Mouse (Mus musculus) limb, embryonic 15.5 days (tissue): ENCODE measurements around the gene Spaca6. TPM values are rescaled to one million over a fixed set of nuclear protein-coding genes. Genes with fewer than 3 reads are reported as not detected.

ENCODE experiments used
- ATAC-seq: fragments of 200-750 bp; cut with Nextera tagmentation; 2 replicates; pipeline ENCODE4 v1.8.0; 2017; ENCODE audit warnings: low read depth, moderate TSS enrichment; ENCODE audit not compliant: insufficient number of reproducible peaks, low FRiP score, low TSS enrichment
- H3K27ac ChIP-seq: fragments of 300-500 bp; sonication (generic); 2 replicates; pipeline ENCODE4 v1.5.1; 2015; ENCODE audit warnings: moderate library complexity, mild to moderate bottlenecking, inconsistent platforms
- H3K27me3 ChIP-seq: fragments of 300-500 bp; sonication (generic); 2 replicates; pipeline ENCODE4 v1.6.1; 2015; ENCODE audit warnings: inconsistent platforms
- H3K36me3 ChIP-seq: fragments of 300-500 bp; sonication (generic); 2 replicates; pipeline ENCODE4 v1.6.1; 2015; ENCODE audit warnings: inconsistent platforms
- H3K4me1 ChIP-seq: fragments of 300-500 bp; sonication (generic); 2 replicates; pipeline ENCODE4 v1.6.1; 2015; ENCODE audit warnings: inconsistent platforms
- H3K4me2 ChIP-seq: fragments of 300-500 bp; sonication (generic); 2 replicates; pipeline ENCODE4 v1.6.1; 2015; ENCODE audit warnings: mild to moderate bottlenecking, inconsistent platforms
- H3K4me3 ChIP-seq: fragments of 300-500 bp; sonication (generic); 2 replicates; pipeline ENCODE4 v1.5.1; 2015; ENCODE audit warnings: mild to moderate bottlenecking, inconsistent platforms
- H3K9ac ChIP-seq: fragments of 300-500 bp; sonication (generic); 2 replicates; pipeline ENCODE4 v1.6.1; 2015; ENCODE audit warnings: inconsistent platforms
- H3K9me3 ChIP-seq: fragments of 300-500 bp; sonication (generic); 2 replicates; pipeline ENCODE4 v1.6.1; 2016; ENCODE audit warnings: inconsistent platforms
- WGBS: fragments of 180-500 bp; shearing (Covaris S2); methylation state at CpG from one replicate; pipeline ENCODE4 v1.1.7; 2015; 5-methylcytosine and 5-hydroxymethylcytosine counted together
- polyA plus RNA-seq: library from polyadenylated mRNA; unstranded; fragments of >200 nt; fragmentation: Nextera tagmentation; extraction: Ambion mirVana; gene quantifications from 2 replicates; pipeline ENCODE4 v1.2.1, GENCODE M21; 2015

Gene Spaca6
- polyA plus RNA-seq, 1 experiment from 2014 or later, result 36.6 TPM

DNA sequence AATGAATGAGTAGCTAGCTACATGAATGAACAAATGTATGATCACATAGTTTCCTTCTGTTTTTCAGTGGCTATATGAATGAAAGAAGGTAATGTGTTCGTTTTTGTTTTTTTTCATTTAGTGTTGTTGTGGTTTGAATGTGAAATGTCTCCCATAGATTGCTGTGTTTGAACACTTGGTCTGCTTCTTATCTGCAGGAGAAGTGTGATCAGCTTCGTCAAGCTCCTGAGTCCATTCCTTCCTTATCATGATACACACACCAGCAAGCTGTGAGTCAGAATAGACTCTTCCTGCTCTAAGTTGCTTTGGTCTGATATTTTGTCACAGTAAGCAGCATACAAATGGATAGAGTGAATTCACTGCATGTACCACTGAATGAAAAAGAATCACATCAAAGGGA is 22.0 kb downstream of the Spaca6 start:
- WGBS, result 92% methylated on average over 2 of the region's 2 CpGs
- Histone ChIP-seq H3K27ac (no peak overlapping the region), H3K9me3 (no peaks in the 10 kb centered on the region), H3K27me3 (peaks cover 8% of the 10 kb centered on the region; the same call in 1 of the 2 replicates), H3K4me3 (no peak overlapping the region), H3K36me3 (no peaks in the 10 kb centered on the region; the same call in 1 of the 2 replicates), H3K4me1 (no peaks in the 10 kb centered on the region), H3K4me2 (no peak overlapping the region), H3K9ac (no peak overlapping the region)
- no peak for ATAC-seq

DNA sequence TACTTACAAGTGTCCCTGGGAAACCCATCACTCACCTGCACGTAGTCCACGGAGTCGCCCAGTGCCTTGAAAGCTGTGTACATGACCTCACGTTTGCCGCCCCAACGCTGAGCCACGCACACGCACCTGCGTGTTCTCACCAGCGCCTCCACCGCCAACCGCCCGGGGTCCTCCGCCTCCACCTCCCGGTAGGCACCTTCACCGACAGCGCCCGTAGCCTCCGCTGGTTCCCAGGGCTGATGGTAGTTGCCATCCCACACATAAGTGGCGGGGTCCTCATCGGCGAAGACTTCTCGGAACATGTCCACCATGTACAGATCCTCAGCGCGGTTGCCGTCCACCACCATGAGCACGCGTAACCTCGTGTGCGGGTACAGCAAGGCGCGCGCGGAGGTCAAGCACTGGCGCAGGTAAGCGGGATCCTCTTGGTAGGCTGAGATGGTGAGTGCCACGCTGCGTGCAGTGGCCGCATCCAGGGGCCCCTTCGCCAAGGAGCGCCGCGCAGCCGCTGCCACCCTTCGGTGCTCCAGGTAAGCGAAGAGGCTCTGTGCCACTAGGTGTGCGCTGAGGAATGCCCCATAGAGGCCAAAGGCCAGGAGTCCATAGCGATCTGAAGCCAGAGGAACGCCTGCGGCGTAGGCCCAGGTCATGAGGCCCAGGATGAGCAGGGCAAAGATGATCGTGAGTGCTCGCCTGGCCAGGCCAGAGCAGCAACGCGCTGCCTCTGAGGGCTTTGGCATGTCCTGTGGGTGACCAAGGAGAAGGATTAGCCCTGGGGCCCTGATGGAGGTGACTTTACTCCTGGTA is 23.2 kb downstream of the Spaca6 start:
- Histone ChIP-seq H3K27me3 (peaks cover 8% of the 10 kb centered on the region; the same call in 1 of the 2 replicates), H3K27ac (no peak overlapping the region), H3K36me3 (no peaks in the 10 kb centered on the region; the same call in 1 of the 2 replicates), H3K4me1 (0 out of 2 replicates have a peak, but pooled peaks cover 1% of the 10 kb centered on the region), H3K4me3 (no peak overlapping the region), H3K9ac (no peak overlapping the region), H3K4me2 (no peak overlapping the region), H3K9me3 (no peaks in the 10 kb centered on the region)
- 0 out of 2 replicates have a peak, but pooled peaks have one; percentile 14 for ATAC-seq
- 31% methylated on average over 55 of the region's 55 CpGs for WGBS

DNA sequence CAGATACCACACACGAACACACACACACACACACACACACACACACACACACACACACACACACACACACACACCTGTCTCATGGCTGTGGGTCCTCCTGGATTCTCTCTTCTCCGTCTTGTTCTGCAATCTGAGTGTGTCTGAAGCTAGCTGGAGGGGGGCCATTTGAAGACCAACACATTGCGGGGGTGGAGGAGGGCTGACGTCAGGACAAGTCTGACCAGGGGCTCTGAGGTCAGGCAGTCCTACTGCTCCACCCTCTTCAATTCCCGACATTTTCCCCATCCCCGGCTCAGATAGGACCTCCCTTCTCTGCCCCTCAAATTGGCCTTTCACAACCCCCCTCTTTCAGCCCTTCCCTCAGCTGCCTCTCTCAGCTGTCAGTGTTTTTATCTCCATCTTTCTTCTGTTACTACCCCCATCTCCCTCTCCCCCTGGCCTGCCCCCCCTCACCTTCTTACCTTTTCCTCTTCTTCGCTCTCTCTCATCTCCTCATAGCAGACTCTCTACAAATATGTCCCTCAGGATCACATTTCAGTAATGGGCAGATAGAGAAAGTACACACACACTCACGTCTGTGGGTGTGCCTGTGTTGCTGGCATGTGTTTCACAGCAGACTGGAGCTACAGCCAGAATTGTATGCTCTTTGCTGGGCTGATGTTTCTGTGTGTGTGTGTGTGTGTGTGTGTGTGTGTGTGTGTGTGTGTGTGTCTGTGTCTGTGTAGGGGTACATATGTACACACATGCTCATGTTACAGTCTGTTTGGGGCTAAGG is 28.3 kb downstream of the Spaca6 start, which contains the start of gene Has1:
TSS of gene Has1 (minus strand) at position 142 of the 775 bp plus-strand sequence.
- WGBS, result 24% methylated on average over 8 of the region's 8 CpGs
- H3K27ac ChIP-seq, result no peak within 1 kb of the TSS
- no peak within 1 kb of the TSS for H3K9ac ChIP-seq
- no peak within 1 kb of the TSS for H3K4me3 ChIP-seq
- 0 out of 2 replicates have a peak within 1 kb of the TSS, but pooled peaks have one; percentile 17 for H3K4me2 ChIP-seq
- ATAC-seq, result peak; percentile 48; the same call in 1 of the 2 replicates
- no peaks in the 10 kb centered on the region for H3K9me3 ChIP-seq
- H3K27me3 ChIP-seq, result no peaks in the 10 kb centered on the region
- 0 out of 2 replicates have a peak, but pooled peaks cover 5% of the 10 kb centered on the region for H3K4me1 ChIP-seq
- H3K36me3 ChIP-seq, result no peaks in the 10 kb centered on the region; the same call in 1 of the 2 replicates

DNA sequence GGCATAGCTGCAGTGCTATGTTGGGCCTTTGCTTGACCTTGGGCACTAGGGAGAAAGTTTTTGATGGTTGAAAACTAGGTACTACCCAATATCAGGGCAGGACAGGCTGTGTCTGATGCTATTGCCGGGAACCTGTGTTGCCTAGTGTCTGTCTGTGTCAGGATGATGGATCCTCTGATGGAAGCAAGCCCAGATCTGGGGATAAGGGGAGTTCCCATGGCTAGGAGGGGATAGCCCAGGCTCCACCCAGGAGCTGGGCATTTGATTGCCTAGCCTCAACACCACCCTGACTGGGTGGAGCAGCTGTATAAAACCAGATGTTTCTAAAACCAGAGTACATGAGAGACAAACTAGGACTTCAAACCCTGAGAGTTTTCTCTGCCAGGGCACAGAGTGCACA is 29.7 kb downstream of the Spaca6 start:
- Histone ChIP-seq H3K9me3 (no peaks in the 10 kb centered on the region), H3K36me3 (no peaks in the 10 kb centered on the region), H3K4me3 (no peak overlapping the region), H3K27me3 (no peaks in the 10 kb centered on the region), H3K9ac (no peak overlapping the region), H3K4me2 (no peak overlapping the region), H3K4me1 (0 out of 2 replicates have a peak, but pooled peaks cover 5% of the 10 kb centered on the region), H3K27ac (no peak overlapping the region)
- 63% methylated on average over 1 of the region's 1 CpGs for WGBS
- no peak for ATAC-seq

DNA sequence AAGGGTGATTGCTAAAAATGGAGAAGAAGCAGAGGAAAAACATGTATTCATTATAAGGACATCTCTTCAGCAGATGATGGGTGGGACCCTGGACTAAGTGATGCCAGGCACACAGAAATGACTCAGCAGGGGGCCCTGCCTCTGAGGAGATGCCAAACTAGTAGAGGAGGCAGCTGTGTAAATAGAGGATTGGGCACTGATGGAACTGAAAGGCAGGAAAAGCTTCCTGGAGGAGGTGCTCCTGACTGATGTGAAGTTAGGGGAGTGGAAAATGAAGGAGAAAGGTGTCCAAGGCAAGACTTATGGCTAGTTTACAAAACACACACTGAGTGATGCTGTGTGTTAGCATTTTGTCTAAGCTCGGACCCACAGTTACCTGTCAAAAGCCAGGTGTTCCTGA is 30.5 kb downstream of the Spaca6 start:
- 88% methylated on average over 1 of the region's 1 CpGs for WGBS
- Histone ChIP-seq H3K27me3 (no peaks in the 10 kb centered on the region), H3K9ac (no peak overlapping the region), H3K27ac (no peak overlapping the region), H3K9me3 (no peaks in the 10 kb centered on the region), H3K4me3 (no peak overlapping the region), H3K4me1 (0 out of 2 replicates have a peak, but pooled peaks cover 5% of the 10 kb centered on the region), H3K4me2 (no peak overlapping the region), H3K36me3 (peaks cover 2% of the 10 kb centered on the region)
- ATAC-seq, result no peak

DNA sequence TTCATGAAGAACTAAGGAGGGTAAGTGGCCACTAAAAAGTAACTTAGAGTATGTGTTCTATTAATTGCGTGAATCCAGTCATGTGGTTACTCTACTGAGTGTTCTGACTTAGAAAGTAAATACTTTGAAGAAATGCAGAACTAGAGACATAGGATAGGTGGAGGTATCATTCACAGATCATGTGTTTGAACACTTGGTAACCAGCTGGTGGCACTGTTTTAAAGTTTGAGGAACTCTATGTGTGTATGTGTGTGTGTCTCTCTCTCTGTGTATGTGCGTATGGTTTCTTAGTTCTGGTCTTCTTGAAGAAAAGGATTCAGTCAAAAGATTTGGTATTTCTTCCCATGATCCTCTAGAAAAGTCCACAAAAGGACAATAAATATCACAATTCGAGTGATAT is 33.2 kb downstream of the Spaca6 start:
- 0 out of 2 replicates have a peak, but pooled peaks cover 4% of the 10 kb centered on the region for H3K4me1 ChIP-seq
- no peak for ATAC-seq
- no peak overlapping the region for H3K4me2 ChIP-seq
- H3K27ac ChIP-seq, result no peak overlapping the region
- H3K36me3 ChIP-seq, result peaks cover 20% of the 10 kb centered on the region
- WGBS, result 88% methylated on average over 3 of the region's 3 CpGs
- H3K4me3 ChIP-seq, result no peak overlapping the region
- no peaks in the 10 kb centered on the region for H3K27me3 ChIP-seq
- H3K9ac ChIP-seq, result no peak overlapping the region
- H3K9me3 ChIP-seq, result no peaks in the 10 kb centered on the region

DNA sequence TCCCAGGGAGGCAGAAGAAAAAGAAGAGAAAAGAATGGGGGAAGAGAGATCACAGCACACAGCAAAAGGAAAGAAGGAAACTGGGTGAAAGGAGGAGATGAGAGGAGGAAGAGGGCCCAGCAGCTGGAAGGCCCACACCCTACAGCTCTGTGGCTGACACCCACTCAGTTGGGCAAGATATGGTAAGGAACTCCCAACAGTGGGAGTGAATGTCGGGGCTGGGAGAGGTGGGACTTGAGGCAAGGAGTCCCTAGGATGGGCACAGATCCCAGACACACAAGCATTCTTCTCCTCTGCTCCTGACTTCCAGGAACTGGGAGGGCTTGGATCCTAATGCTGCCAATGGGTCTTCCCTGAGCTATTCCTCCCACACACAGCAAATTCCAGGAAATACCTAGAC is 35.4 kb downstream of the Spaca6 start:
- Histone ChIP-seq H3K4me2 (no peak overlapping the region), H3K4me3 (no peak overlapping the region), H3K9ac (no peak overlapping the region), H3K9me3 (no peaks in the 10 kb centered on the region), H3K4me1 (no peaks in the 10 kb centered on the region), H3K27ac (no peak overlapping the region), H3K36me3 (peaks cover 34% of the 10 kb centered on the region), H3K27me3 (no peaks in the 10 kb centered on the region)
- ATAC-seq, result no peak
- 58% methylated on average over 1 of the region's 1 CpGs for WGBS

DNA sequence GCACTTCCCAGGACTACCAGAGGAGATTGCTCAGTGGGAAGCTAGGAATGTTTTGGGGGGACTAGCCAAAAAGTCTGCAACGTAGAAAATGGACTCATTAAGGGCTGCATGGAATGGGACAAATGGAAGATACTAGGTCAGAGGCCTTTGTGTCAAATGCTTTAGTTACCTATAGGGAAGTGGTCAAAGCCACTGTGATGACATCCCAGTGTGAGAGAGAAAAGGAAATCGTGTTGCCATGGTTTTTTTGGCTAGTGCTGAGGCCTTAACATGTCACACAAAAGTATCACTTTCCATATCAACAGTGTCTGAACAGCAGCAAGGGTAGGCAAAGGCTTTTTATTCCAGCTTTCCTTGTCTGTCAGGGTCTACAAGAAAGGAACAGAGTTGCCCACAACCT is 38.2 kb downstream of the Spaca6 start:
- H3K36me3 ChIP-seq, result peaks cover 34% of the 10 kb centered on the region
- H3K4me3 ChIP-seq, result no peak overlapping the region

DNA sequence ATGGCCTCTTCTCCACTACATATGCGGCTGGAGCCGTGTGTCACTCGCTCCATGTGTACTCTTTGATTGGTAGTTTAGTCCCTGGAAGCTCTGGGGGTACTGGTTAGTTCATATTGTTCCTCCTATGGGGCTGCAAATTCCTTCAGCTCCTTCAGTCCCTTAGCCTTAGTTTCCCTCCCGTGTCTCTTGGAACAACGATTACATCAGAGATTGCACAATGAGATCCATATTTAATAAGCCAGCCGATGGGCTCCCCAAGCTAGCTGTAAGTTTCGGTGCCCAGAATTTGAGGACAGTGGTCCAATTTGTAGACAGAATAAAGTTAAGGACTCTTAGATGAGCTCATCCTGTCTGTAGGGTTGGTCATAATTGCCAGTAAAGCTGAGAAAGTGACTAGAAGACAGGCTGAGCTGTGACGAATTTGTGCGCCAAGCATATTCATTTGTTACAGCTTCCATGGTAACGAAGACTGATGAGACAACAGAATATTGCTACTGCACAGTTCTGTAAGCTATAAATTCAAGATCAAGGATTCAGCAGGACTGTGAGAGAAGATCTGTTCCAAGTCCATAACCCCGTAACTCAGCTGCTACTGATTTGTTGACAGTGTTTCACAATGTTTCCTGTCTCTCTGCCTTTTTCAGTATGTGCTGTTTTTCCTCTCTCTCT is 40.0 kb downstream of the Spaca6 start:
- no peak overlapping the region for H3K4me3 ChIP-seq
- H3K27ac ChIP-seq, result no peak overlapping the region
- H3K27me3 ChIP-seq, result no peaks in the 10 kb centered on the region
- H3K4me1 ChIP-seq, result no peaks in the 10 kb centered on the region
- peaks cover 34% of the 10 kb centered on the region for H3K36me3 ChIP-seq
- 80% methylated on average over 11 of the region's 11 CpGs for WGBS
- no peak for ATAC-seq
- no peak overlapping the region for H3K9ac ChIP-seq
- no peak overlapping the region for H3K4me2 ChIP-seq
- H3K9me3 ChIP-seq, result no peaks in the 10 kb centered on the region

More for the DNA sequence above, 38.2 kb downstream of the Spaca6 start:
- no peaks in the 10 kb centered on the region for H3K4me1 ChIP-seq
- H3K9ac ChIP-seq, result no peak overlapping the region
- WGBS, result 56% methylated on average over 2 of the region's 2 CpGs
- no peak overlapping the region for H3K4me2 ChIP-seq
- no peak for ATAC-seq
- H3K9me3 ChIP-seq, result no peaks in the 10 kb centered on the region
- H3K27ac ChIP-seq, result no peak overlapping the region
- H3K27me3 ChIP-seq, result no peaks in the 10 kb centered on the region

DNA sequence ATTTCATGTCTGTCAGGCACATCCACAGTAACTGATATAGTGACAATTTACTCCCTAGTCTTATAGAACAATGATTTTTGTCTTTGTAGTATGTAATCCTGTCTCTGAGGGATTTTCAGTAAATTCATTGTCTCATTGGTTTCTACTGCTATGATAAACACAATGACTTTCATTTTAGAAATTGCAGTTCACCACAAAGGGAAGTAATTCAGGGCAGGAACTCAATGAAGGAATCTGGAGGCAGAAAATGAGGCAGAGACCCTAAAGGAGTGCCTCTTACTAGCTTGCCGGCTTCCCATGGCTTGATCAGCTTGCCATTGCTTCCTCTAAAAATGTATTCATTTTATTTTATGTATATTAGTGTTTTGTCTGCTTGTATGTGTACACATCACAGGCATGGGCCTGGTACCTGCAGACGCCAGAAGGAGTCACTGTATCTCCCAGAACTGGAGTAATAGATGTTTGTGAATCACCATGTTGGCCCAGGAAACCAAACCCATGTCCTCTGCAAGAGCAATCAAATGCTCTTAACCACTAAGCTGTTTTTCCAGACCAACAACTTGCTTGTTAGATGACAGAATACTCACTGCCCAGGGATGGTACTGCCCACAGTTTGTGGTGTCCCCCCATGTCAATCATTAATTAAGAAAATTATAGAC is 44.1 kb downstream of the Spaca6 start:
- 74% methylated on average over 2 of the region's 2 CpGs for WGBS
- Histone ChIP-seq H3K9me3 (no peaks in the 10 kb centered on the region), H3K27me3 (no peaks in the 10 kb centered on the region), H3K4me3 (no peak overlapping the region), H3K4me2 (no peak overlapping the region), H3K4me1 (no peaks in the 10 kb centered on the region), H3K9ac (no peak overlapping the region), H3K27ac (no peak overlapping the region), H3K36me3 (peaks cover 6% of the 10 kb centered on the region; the same call in 1 of the 2 replicates)
- ATAC-seq, result no peak

DNA sequence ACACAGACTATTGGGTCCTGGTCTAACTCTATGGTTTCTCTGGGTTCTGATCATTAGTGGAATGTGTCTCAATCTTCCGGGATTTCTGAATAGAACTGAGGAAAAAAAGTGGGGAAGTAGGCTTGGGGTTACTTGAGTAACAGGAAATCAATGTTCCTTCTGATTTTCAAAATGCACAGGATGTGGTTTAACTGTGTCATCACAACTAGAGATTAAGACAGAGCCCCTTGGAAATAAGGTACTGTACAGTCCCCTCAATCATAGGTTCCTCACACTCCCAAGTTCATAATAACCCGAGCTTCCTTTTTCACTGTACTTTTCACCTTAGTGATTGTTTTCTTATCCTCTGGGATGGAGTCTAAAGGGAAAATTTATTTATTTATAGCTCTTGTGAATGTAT is 44.7 kb downstream of the Spaca6 start:
- Histone ChIP-seq H3K9ac (no peak overlapping the region), H3K4me2 (no peak overlapping the region), H3K4me3 (no peak overlapping the region), H3K27ac (no peak overlapping the region), H3K9me3 (no peaks in the 10 kb centered on the region), H3K4me1 (no peaks in the 10 kb centered on the region), H3K27me3 (no peaks in the 10 kb centered on the region), H3K36me3 (0 out of 2 replicates have a peak, but pooled peaks cover 3% of the 10 kb centered on the region)
- WGBS, result 75% methylated on average over 2 of the region's 2 CpGs
- no peak for ATAC-seq
